Mouse (Mus musculus) heart, postnatal 0 days (tissue): Measurements from ENCODE around the gene Selenok.

Source experiments
- CTCF ChIP-seq: IDR thresholded peaks from 2 replicates; pipeline ENCODE4 v1.5.1; 2016; ENCODE audit warnings: antibody characterized with exemption, control low read depth, low read depth
- EP300 ChIP-seq: IDR thresholded peaks from 2 replicates; pipeline ENCODE4 v1.6.1; 2016; ENCODE audit warnings: antibody characterized with exemption, low read depth

GRCm38 (mm10) chr14:29998747-29999474 is 30.8 kb downstream of the Selenok start:
- TF ChIP-seq EP300 (no peak), CTCF (no peak)
